16 mouse cellular contexts compared by ENCODE assay signal in the genomic region with DNA sequence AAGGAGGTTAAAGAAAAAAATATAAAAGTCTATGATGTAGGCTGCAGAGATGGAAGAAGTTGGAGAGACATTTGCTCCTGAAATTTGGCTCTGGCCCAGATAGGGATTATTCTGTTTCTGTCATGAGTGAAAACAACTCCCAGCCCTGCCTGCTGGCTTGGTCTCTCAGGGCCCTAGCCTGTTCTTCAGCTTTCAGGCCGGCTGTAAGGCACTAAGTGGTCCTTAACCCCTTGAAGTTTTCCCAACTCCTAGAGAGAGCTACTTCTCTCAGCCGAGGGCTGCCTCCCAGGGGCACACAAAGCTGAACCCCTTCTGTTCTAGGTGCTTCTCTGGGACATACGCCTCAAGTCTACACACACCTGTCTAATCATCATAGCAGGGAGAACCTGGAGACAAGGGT. TPM values are rescaled to one million over a fixed set of nuclear protein-coding genes. Genes with fewer than 3 reads are reported as not detected.
DNase-seq lines count a peak whose midpoint lies in the region; ATAC-seq and TF ChIP-seq lines count a peak whose summit lies in the region.
"Had no signal": no experiment of that assay in that cellular context is flagged by ENCODE, and none has a peak within 500 bp of the region (broad histone marks: within the 10 kb centered on the region; RNA-seq: fewer than 3 reads in every experiment).

No protein-coding gene starts in this region.

- H3K4me2 ChIP-seq in kidney, embryonic 14.5 days (replicated peaks; ENCODE audit: low read depth, low read length), result no peak overlapping the region
- H3K4me2 ChIP-seq in liver, embryonic 14.5 days (ENCODE audit: low read depth), result peak overlapping the region; percentile 87
- H3K4me2 ChIP-seq in stomach, embryonic 16.5 days (ENCODE audit: low read depth, low read length), result peak overlapping the region; percentile 31

- no peak overlapping the region for H3K9ac ChIP-seq in kidney, embryonic 14.5 days (ENCODE audit: low read depth, low read length)
- H3K9ac ChIP-seq in liver, embryonic 14.5 days (replicated peaks), result peak overlapping the region; percentile 66
- 0 out of 2 replicates have a peak overlapping the region, but pooled peaks have one; percentile 36 for H3K9ac ChIP-seq in stomach, embryonic 16.5 days (ENCODE audit: low read length)

- no peak overlapping the region for H3K27ac ChIP-seq in kidney, embryonic 14.5 days (ENCODE audit: low read depth, low read length)
- peak overlapping the region; percentile 13; the same call in 1 of the 2 replicates for H3K27ac ChIP-seq in spleen, adult 2 months (ENCODE audit: insufficient read depth, low read length)
- H3K27ac ChIP-seq in liver, embryonic 14.5 days, result peak overlapping the region; percentile 95
- peak overlapping the region; percentile 69 for H3K27ac ChIP-seq in stomach, embryonic 16.5 days (ENCODE audit: low read length)

- ATAC-seq in kidney, embryonic 14.5 days (ENCODE audit: low FRiP score, low TSS enrichment), result 0 out of 2 replicates have a peak, but pooled peaks have one; percentile 17
- no peak for ATAC-seq in liver, embryonic 14.5 days (ENCODE audit: insufficient read depth)
- 0 out of 2 replicates have a peak, but pooled peaks have one; percentile 57 for ATAC-seq in stomach, embryonic 16.5 days (ENCODE audit: insufficient read depth, low FRiP score)
- ATAC-seq in megakaryocyte, adult 5-6 weeks (ENCODE audit: poor library complexity, severe bottlenecking), result no peak
- ATAC-seq: activated CD4-positive, CD25-positive, alpha-beta regulatory T cell, adult 4 months had no signal

- TF ChIP-seq POLR2A in spleen, adult 2 months (IDR thresholded peaks at IDR 0.05; ENCODE audit: low read depth, low read length), result no peak

- no peaks in the 10 kb centered on the region; the same call in 1 of the 2 replicates for H3K27me3 ChIP-seq in kidney, embryonic 14.5 days (ENCODE audit: control insufficient read depth, insufficient read depth, low read length)
- no peaks in the 10 kb centered on the region for H3K27me3 ChIP-seq in spleen, adult 2 months (ENCODE audit: control insufficient read depth, insufficient read depth, low read length)
- H3K27me3 ChIP-seq in liver, embryonic 14.5 days (ENCODE audit: control insufficient read depth, insufficient read depth, low read length), result peaks cover 2% of the 10 kb centered on the region; the same call in 1 of the 2 replicates
- H3K27me3 ChIP-seq in stomach, embryonic 16.5 days (ENCODE audit: control insufficient read depth, insufficient read depth, low read length), result no peaks in the 10 kb centered on the region
- H3K27me3 ChIP-seq: CH12.LX had no signal

- no peak for TF ChIP-seq CTCF in spleen, adult 2 months (IDR thresholded peaks at IDR 0.05; ENCODE audit: extremely low read depth, insufficient read depth, insufficient read length, insufficient replicate concordance)
- TF ChIP-seq CTCF in liver, embryonic 14.5 days (IDR thresholded peaks at IDR 0.05; ENCODE audit: low read depth), result no peak

- WGBS in kidney, embryonic 14.5 days, result 48% methylated on average over 3 of the region's 3 CpGs
- 78% methylated on average over 3 of the region's 3 CpGs for WGBS in spleen, adult 2 months
- 62% methylated on average over 3 of the region's 3 CpGs for WGBS in liver, embryonic 14.5 days (ENCODE audit: insufficient replicate concordance)
- WGBS in stomach, embryonic 16.5 days, result 19% methylated on average over 3 of the region's 3 CpGs

- no peak for TF ChIP-seq EP300 in liver, embryonic 14.5 days (IDR thresholded peaks at IDR 0.05; ENCODE audit: low read depth)

- no peak for DNase-seq in kidney, postnatal 36 days
- no peak for DNase-seq in spleen, adult 2 months (ENCODE audit: low read depth in 1 of 2, low spot score in 2 of 2)
- no peak for DNase-seq in spleen, postnatal 36 days (ENCODE audit: low spot score in 2 of 2)
- no peak for DNase-seq in liver, embryonic 14.5 days (ENCODE audit: low read depth in 3 of 3, low spot score in 3 of 3)
- no peak for DNase-seq in cerebellum, postnatal 25 days
- DNase-seq: cerebellum, adult 18-20 months; heart, postnatal 4 days; kidney, postnatal 14 days; right cerebral cortex, postnatal 25 days had no signal

- H3K4me3 ChIP-seq in kidney, embryonic 14.5 days (ENCODE audit: low read length), result no peak overlapping the region
- no peak overlapping the region for H3K4me3 ChIP-seq in spleen, adult 2 months (ENCODE audit: extremely low read depth, insufficient read depth, insufficient read length)
- peak overlapping the region; percentile 22 to 38; a peak in 3 of 4 replicates for H3K4me3 ChIP-seq in liver, embryonic 14.5 days (ENCODE audit: insufficient read depth in 1 of 2, low read depth in 2 of 2, low read length in 2 of 2)
- H3K4me3 ChIP-seq in stomach, embryonic 16.5 days (replicated peaks; ENCODE audit: low read length), result peak overlapping the region; percentile 4; the same call in 1 of the 2 replicates
- H3K4me3 ChIP-seq: myocyte had no signal

- no peaks in the 10 kb centered on the region for H3K36me3 ChIP-seq in kidney, embryonic 14.5 days (ENCODE audit: control insufficient read depth, insufficient read depth, low read length)
- H3K36me3 ChIP-seq in spleen, adult 2 months (ENCODE audit: control insufficient read depth, insufficient read depth, low read length), result no peaks in the 10 kb centered on the region
- peaks cover 62% of the 10 kb centered on the region for H3K36me3 ChIP-seq in liver, embryonic 14.5 days (replicated peaks; ENCODE audit: control insufficient read depth, insufficient read depth, low read depth)
- H3K36me3 ChIP-seq in stomach, embryonic 16.5 days (ENCODE audit: control insufficient read depth, insufficient read depth, low read length), result no peaks in the 10 kb centered on the region; the same call in 1 of the 2 replicates

- peaks cover 11% of the 10 kb centered on the region for H3K4me1 ChIP-seq in kidney, embryonic 14.5 days (ENCODE audit: control insufficient read depth, insufficient read depth, low read length)
- no peaks in the 10 kb centered on the region for H3K4me1 ChIP-seq in spleen, adult 2 months (ENCODE audit: control insufficient read depth, insufficient read depth, insufficient read length)
- H3K4me1 ChIP-seq in liver, embryonic 14.5 days (replicated peaks; ENCODE audit: control insufficient read depth in 2 of 2, insufficient read depth in 2 of 2, low read length in 1 of 2), result peaks cover 85 to 90% of the 10 kb centered on the region in 2 experiments
- peaks cover 39% of the 10 kb centered on the region for H3K4me1 ChIP-seq in stomach, embryonic 16.5 days (ENCODE audit: control insufficient read depth, insufficient read depth, low read length)

- H3K9me3 ChIP-seq in kidney, embryonic 14.5 days (ENCODE audit: control insufficient read depth, low read length), result no peaks in the 10 kb centered on the region
- H3K9me3 ChIP-seq in liver, embryonic 14.5 days (ENCODE audit: control insufficient read depth, low read length), result peaks cover 3% of the 10 kb centered on the region
- no peaks in the 10 kb centered on the region for H3K9me3 ChIP-seq in stomach, embryonic 16.5 days (replicated peaks; ENCODE audit: control insufficient read depth, low read length)

RNA-seq across cellular contexts. Expression of gene Fhdc1, which starts 7.7 kb away (rescaled TPM):
- 0.87 and 4.4 TPM in 2 replicates for polyA plus RNA-seq in kidney, embryonic 14.5 days (2014; fragmentation: Nextera tagmentation; extraction: Ambion mirVana)
- polyA plus RNA-seq in spleen, adult 2 months (2012; rRNA removed), result 5.2 and 8.3 TPM in 2 replicates
- polyA plus RNA-seq in liver, embryonic 14.5 days (2012; rRNA removed), result 15.1 and 15.9 TPM in 2 replicates
- polyA plus RNA-seq in liver, embryonic 14.5 days (2014; fragmentation: Nextera tagmentation; extraction: Ambion mirVana), result 28.0 and 29.2 TPM in 2 replicates
- polyA plus RNA-seq in stomach, embryonic 16.5 days (2015; fragmentation: Nextera tagmentation; extraction: Ambion mirVana), result 20.0 and 21.2 TPM in 2 replicates
- 0.09 and 0.32 TPM in 2 replicates for total RNA-seq in megakaryocyte, adult 5-6 weeks (2015)
- total RNA-seq in megakaryocyte, adult 5-6 weeks (2017), result 0.65 and 0.73 TPM in 2 replicates
- total RNA-seq: granulocyte monocyte progenitor cell, adult 5-6 weeks had no signal

Comparison
In these comparisons a context has a peak if more than half of its experiments do, and no peak if none do; other contexts are left out.
1. ATAC-seq: peak in kidney, embryonic 14.5 days (single experiment) and stomach, embryonic 16.5 days (single experiment); none in liver, embryonic 14.5 days (single experiment) and megakaryocyte, adult 5-6 weeks (single experiment).
2. H3K4me3 ChIP-seq: peak in liver, embryonic 14.5 days (2 of 2) and stomach, embryonic 16.5 days (single experiment); none in kidney, embryonic 14.5 days (single experiment) and spleen, adult 2 months (single experiment).